Mouse (Mus musculus): ENCODE measurements around the gene Abca4. TPM values are rescaled to one million over a fixed set of nuclear protein-coding genes. Genes with fewer than 3 reads are reported as not detected.

The Abca4 gene
- total and polyA plus RNA-seq, 3 experiments = 0.15 to 0.49 TPM; not detected in 1

GRCm38 (mm10) chr3:122082338-122082737 lies 38.1 kb downstream of the Abca4 start:
- no peak for DNase-seq (ENCODE audit: low read depth, low spot score)
- Histone ChIP-seq H3K79me2 (ENCODE audit: control insufficient read depth, insufficient read depth, low read length, poor library complexity) (no peaks in the 10 kb centered on the region), H3K9ac (ENCODE audit: control insufficient read depth, low read depth, low read length, poor library complexity, severe bottlenecking) (no peak overlapping the region), H3K36me3 (ENCODE audit: control insufficient read depth in 1 of 2, insufficient read depth in 2 of 2, low read length in 2 of 2) (no peaks in the 10 kb centered on the region), H3K27ac (ENCODE audit: control insufficient read depth, low read depth, low read length) (no peak overlapping the region), H3K27me3 (ENCODE audit: control insufficient read depth in 1 of 2, insufficient read depth in 2 of 2, low read length in 2 of 2) (peaks cover 0 to 2% of the 10 kb centered on the region in 2 experiments; a peak in 1 of 4 replicates), H3K4me1 (ENCODE audit: control insufficient read depth in 1 of 2, insufficient read depth in 2 of 2, low read length in 2 of 2) (no peaks in the 10 kb centered on the region), H3K9me3 (replicated peaks; ENCODE audit: insufficient read depth, low read length) (no peaks in the 10 kb centered on the region), H3K4me3 (ENCODE audit: control insufficient read depth in 1 of 2, insufficient read depth in 1 of 2, low read depth in 2 of 2, low read length in 2 of 2) (no peak overlapping the region)
- TF ChIP-seq ZMIZ1 (IDR thresholded peaks at IDR 0.05; ENCODE audit: low read depth, low read length) = no peak
- TF ChIP-seq MYB (IDR thresholded peaks at IDR 0.05; ENCODE audit: low read depth, low read length) = no peak
- no peak for TF ChIP-seq MEF2A (IDR thresholded peaks at IDR 0.05; ENCODE audit: extremely low read depth, insufficient replicate concordance, low read depth, low read length, poor library complexity, severe bottlenecking)
- no peak for TF ChIP-seq ELF1 (IDR thresholded peaks at IDR 0.05; ENCODE audit: low read depth, low read length)
- TF ChIP-seq CHD2 (IDR thresholded peaks at IDR 0.05; ENCODE audit: low read length) = no peak
- TF ChIP-seq CTCF (IDR thresholded peaks at IDR 0.05 in 2 of 3, conservative IDR thresholded peaks at IDR 0.05 in 1 of 3; ENCODE audit: control insufficient read depth in 1 of 3, insufficient read depth in 1 of 3, low read depth in 2 of 3, low read length in 3 of 3, poor library complexity in 1 of 3, severe bottlenecking in 1 of 3) = no peak

- no peak for DNase-seq (ENCODE audit: low read depth, low spot score)
Measured at GRCm38 (mm10) chr3:122085157-122085989, 41.1 kb downstream of the Abca4 start.

More at GRCm38 (mm10) chr3:122085157-122085989, 41.1 kb downstream of the Abca4 start:
- Histone ChIP-seq H3K27ac (ENCODE audit: control insufficient read depth, low read depth, low read length) (no peak overlapping the region), H3K36me3 (ENCODE audit: control insufficient read depth in 1 of 2, insufficient read depth in 2 of 2, low read length in 2 of 2) (no peaks in the 10 kb centered on the region), H3K9me3 (replicated peaks; ENCODE audit: insufficient read depth, low read length) (no peaks in the 10 kb centered on the region), H3K27me3 (ENCODE audit: control insufficient read depth in 1 of 2, insufficient read depth in 2 of 2, low read length in 2 of 2) (peaks cover 0 to 2% of the 10 kb centered on the region in 2 experiments; a peak in 1 of 4 replicates), H3K9ac (ENCODE audit: control insufficient read depth, low read depth, low read length, poor library complexity, severe bottlenecking) (no peak overlapping the region), H3K4me1 (ENCODE audit: control insufficient read depth in 1 of 2, insufficient read depth in 2 of 2, low read length in 2 of 2) (no peaks in the 10 kb centered on the region), H3K79me2 (ENCODE audit: control insufficient read depth, insufficient read depth, low read length, poor library complexity) (no peaks in the 10 kb centered on the region), H3K4me3 (ENCODE audit: control insufficient read depth in 1 of 2, insufficient read depth in 1 of 2, low read depth in 2 of 2, low read length in 2 of 2) (no peak overlapping the region)
- TF ChIP-seq MYB (IDR thresholded peaks at IDR 0.05; ENCODE audit: low read depth, low read length) (no peak), NELFE (IDR thresholded peaks at IDR 0.05; ENCODE audit: low read depth, low read length) (no peak), ZNF384 (IDR thresholded peaks at IDR 0.05; ENCODE audit: low read depth, low read length) (no peak), RCOR1 (IDR thresholded peaks at IDR 0.05; ENCODE audit: low read depth, low read length) (no peak), POLR2AphosphoS2 (IDR thresholded peaks at IDR 0.05; ENCODE audit: low read length) (no peak), HCFC1 (IDR thresholded peaks at IDR 0.05; ENCODE audit: low read depth, low read length) (no peak), USF2 (IDR thresholded peaks at IDR 0.05; ENCODE audit: borderline replicate concordance in 1 of 2, insufficient read depth in 1 of 2, low read depth in 1 of 2, low read length in 2 of 2) (no peak), ZC3H11A (IDR thresholded peaks at IDR 0.05; ENCODE audit: low read depth, low read length) (no peak), BHLHE40 (IDR thresholded peaks at IDR 0.05; ENCODE audit: borderline replicate concordance, low read depth, low read length) (no peak), ETS1 (IDR thresholded peaks at IDR 0.05; ENCODE audit: low read depth, low read length) (no peak), GATA1 (IDR thresholded peaks at IDR 0.05; ENCODE audit: low read depth, low read length) (no peak), MXI1 (IDR thresholded peaks at IDR 0.05; ENCODE audit: low read depth, low read length) (no peak), MYC (IDR thresholded peaks at IDR 0.05; ENCODE audit: low read depth, low read length) (no peak), ZMIZ1 (IDR thresholded peaks at IDR 0.05; ENCODE audit: low read depth, low read length) (no peak), GABPA (IDR thresholded peaks at IDR 0.05; ENCODE audit: low read depth, low read length) (no peak), POLR2A (IDR thresholded peaks at IDR 0.05; ENCODE audit: control insufficient read depth in 1 of 2, insufficient read depth in 1 of 2, low read depth in 1 of 2, low read length in 2 of 2, poor library complexity in 1 of 2) (no peak), POLR2AphosphoS5 (IDR thresholded peaks at IDR 0.05; ENCODE audit: borderline replicate concordance, low read depth, low read length) (no peak), CTCF (IDR thresholded peaks at IDR 0.05 in 2 of 3, conservative IDR thresholded peaks at IDR 0.05 in 1 of 3; ENCODE audit: control insufficient read depth in 1 of 3, insufficient read depth in 1 of 3, low read depth in 2 of 3, low read length in 3 of 3, poor library complexity in 1 of 3, severe bottlenecking in 1 of 3) (no peak), ZKSCAN1 (IDR thresholded peaks at IDR 0.05; ENCODE audit: low read depth, low read length) (no peak), USF1 (IDR thresholded peaks at IDR 0.05; ENCODE audit: low read depth, low read length) (no peak)
